Mouse (Mus musculus): ENCODE results near the gene Dus1l. TPM values are rescaled to one million over a fixed set of nuclear protein-coding genes. Genes with fewer than 3 reads are reported as not detected.

Dus1l gene
- polyA plus RNA-seq, 1 experiment: 65.8 TPM

DNA sequence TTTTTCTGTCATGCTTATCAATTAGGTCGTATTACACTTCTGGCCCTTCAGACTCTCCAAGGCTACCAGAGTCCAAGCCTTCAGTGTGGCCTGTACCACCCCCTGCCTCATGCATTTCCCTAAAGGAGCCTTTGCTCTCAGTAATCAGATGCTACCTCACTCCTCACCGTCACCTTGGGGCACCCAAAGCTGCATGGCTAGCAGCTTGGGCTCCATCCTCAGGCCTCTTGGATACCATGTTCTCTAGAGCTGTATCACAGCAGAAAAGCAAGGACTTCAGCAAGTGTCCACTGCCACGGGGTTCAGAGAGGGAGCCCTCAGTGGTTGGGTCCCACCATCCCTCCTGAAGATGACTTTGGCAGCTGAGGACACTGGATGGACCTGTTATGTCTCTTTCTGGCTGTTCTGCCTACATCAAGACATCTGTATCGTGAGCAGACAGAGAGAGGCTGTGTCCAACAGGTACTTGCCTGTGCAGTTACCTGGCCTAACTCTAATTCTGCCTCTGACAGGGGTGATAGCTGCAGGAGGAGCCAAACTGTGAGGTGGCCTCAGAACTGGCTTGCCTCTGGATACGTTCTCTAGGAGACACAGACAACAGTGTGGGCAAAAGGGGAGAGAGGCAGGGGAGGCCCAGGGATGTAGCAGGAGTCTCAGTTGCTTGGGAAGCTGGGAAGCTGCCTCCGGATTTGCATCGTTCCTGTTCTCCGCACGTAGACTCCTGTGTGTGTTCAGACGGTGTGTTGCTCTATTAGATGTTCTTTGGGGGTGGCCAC lies 33.7 kb upstream of the Dus1l start:
- Histone ChIP-seq H3K27ac (ENCODE audit: control insufficient read depth, insufficient read depth, low read length) (no peak overlapping the region), H3K27me3 (ENCODE audit: control insufficient read depth, insufficient read depth, low read length) (no peaks in the 10 kb centered on the region), H3K4me3 (ENCODE audit: control insufficient read depth, insufficient read depth, low read length) (no peak overlapping the region), H3K36me3 (ENCODE audit: control insufficient read depth, insufficient read depth, low read length) (no peaks in the 10 kb centered on the region), H3K4me1 (replicated peaks; ENCODE audit: control insufficient read depth, insufficient read depth, low read length) (peaks cover 13% of the 10 kb centered on the region)
- 96% methylated on average over 10 of the region's 10 CpGs for WGBS
- DNase-seq: no peak
- TF ChIP-seq CTCF (IDR thresholded peaks at IDR 0.05; ENCODE audit: borderline replicate concordance, control insufficient read depth, extremely low read depth, insufficient read depth, low read length, poor library complexity): no peak
- TF ChIP-seq POLR2A (IDR thresholded peaks at IDR 0.05; ENCODE audit: control insufficient read depth, extremely low read depth, insufficient read depth, low read length, poor library complexity): no peak

GRCm38 (mm10) chr11:120828416-120828815 lies 32.2 kb upstream of the Dus1l start:
- H3K27ac ChIP-seq (ENCODE audit: control insufficient read depth, insufficient read depth, low read length): no peak overlapping the region
- no peaks in the 10 kb centered on the region for H3K27me3 ChIP-seq (ENCODE audit: control insufficient read depth, insufficient read depth, low read length)
- no peaks in the 10 kb centered on the region for H3K36me3 ChIP-seq (ENCODE audit: control insufficient read depth, insufficient read depth, low read length)
- 93% methylated on average over 4 of the region's 4 CpGs for WGBS
- H3K4me3 ChIP-seq (ENCODE audit: control insufficient read depth, insufficient read depth, low read length): no peak overlapping the region
- TF ChIP-seq CTCF (IDR thresholded peaks at IDR 0.05; ENCODE audit: borderline replicate concordance, control insufficient read depth, extremely low read depth, insufficient read depth, low read length, poor library complexity): no peak
- TF ChIP-seq POLR2A (IDR thresholded peaks at IDR 0.05; ENCODE audit: control insufficient read depth, extremely low read depth, insufficient read depth, low read length, poor library complexity): no peak
- peaks cover 17% of the 10 kb centered on the region for H3K4me1 ChIP-seq (replicated peaks; ENCODE audit: control insufficient read depth, insufficient read depth, low read length)
- DNase-seq: no peak

DNA sequence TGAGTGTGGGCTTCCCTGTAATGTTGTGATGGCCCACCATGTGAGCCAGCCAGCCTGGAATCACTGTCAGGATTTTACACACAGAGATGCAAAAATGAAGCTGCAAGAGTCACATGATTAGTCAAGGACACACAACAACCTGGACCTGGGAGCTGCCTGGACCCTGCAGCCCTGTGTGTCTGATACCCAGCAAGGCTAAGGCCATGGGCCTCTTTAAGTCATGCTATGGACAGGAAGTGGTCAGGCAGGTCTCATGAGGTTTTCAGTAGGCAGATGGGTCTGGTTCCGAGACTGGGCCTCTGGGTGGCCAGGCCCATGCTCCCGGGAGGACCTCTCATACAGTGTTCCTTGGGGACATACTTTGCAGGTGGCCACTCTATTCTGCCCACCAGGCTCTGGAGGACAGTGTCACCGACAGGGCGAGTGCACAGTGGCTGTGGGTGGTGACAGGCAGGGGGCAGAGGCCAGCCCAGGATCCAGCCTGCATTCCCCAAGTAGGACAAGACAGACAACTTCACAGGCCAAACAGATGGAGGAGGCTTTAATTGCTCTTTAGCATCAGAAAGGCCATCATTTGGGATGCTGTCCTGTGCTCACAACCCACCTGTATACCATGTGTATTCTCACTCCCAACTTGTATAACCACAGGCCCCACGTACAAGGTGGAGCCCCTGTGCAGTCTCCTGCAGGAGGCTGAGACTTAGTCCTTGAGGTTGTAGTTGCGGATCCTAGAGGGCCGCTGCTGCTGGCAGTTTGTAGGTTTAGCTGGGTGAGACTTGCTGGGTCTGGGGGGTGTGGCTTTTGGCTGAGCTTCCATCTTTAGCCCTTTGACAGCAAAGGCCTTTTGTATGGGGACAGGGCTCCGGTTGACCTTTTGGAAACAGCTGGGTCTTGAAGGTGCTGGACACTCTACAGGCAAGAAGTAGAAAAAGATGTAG lies 30.1 kb upstream of the Dus1l start:
- Histone ChIP-seq H3K27me3 (ENCODE audit: control insufficient read depth, insufficient read depth, low read length) (no peaks in the 10 kb centered on the region), H3K36me3 (ENCODE audit: control insufficient read depth, insufficient read depth, low read length) (no peaks in the 10 kb centered on the region), H3K27ac (ENCODE audit: control insufficient read depth, insufficient read depth, low read length) (peak overlapping the region; percentile 28; the same call in 1 of the 2 replicates), H3K4me3 (ENCODE audit: control insufficient read depth, insufficient read depth, low read length) (no peak overlapping the region), H3K4me1 (replicated peaks; ENCODE audit: control insufficient read depth, insufficient read depth, low read length) (peaks cover 30% of the 10 kb centered on the region)
- TF ChIP-seq CTCF (IDR thresholded peaks at IDR 0.05; ENCODE audit: borderline replicate concordance, control insufficient read depth, extremely low read depth, insufficient read depth, low read length, poor library complexity) (no peak), POLR2A (IDR thresholded peaks at IDR 0.05; ENCODE audit: control insufficient read depth, extremely low read depth, insufficient read depth, low read length, poor library complexity) (no peak)
- WGBS: 93% methylated on average over 8 of the region's 8 CpGs
- DNase-seq: no peak

GRCm38 (mm10) chr11:120825289-120825863 lies 29.2 kb upstream of the Dus1l start:
- H3K36me3 ChIP-seq (ENCODE audit: control insufficient read depth, insufficient read depth, low read length): 0 out of 2 replicates have a peak, but pooled peaks cover 1% of the 10 kb centered on the region
- H3K4me3 ChIP-seq (ENCODE audit: control insufficient read depth, insufficient read depth, low read length): no peak overlapping the region
- no peaks in the 10 kb centered on the region for H3K27me3 ChIP-seq (ENCODE audit: control insufficient read depth, insufficient read depth, low read length)
- TF ChIP-seq POLR2A (IDR thresholded peaks at IDR 0.05; ENCODE audit: control insufficient read depth, extremely low read depth, insufficient read depth, low read length, poor library complexity) (no peak), CTCF (IDR thresholded peaks at IDR 0.05; ENCODE audit: borderline replicate concordance, control insufficient read depth, extremely low read depth, insufficient read depth, low read length, poor library complexity) (no peak)
- peak overlapping the region; percentile 38 for H3K27ac ChIP-seq (ENCODE audit: control insufficient read depth, insufficient read depth, low read length)
- 5% methylated on average over 4 of the region's 4 CpGs for WGBS
- peaks cover 30% of the 10 kb centered on the region for H3K4me1 ChIP-seq (replicated peaks; ENCODE audit: control insufficient read depth, insufficient read depth, low read length)
- DNase-seq: peak; percentile 21

DNA sequence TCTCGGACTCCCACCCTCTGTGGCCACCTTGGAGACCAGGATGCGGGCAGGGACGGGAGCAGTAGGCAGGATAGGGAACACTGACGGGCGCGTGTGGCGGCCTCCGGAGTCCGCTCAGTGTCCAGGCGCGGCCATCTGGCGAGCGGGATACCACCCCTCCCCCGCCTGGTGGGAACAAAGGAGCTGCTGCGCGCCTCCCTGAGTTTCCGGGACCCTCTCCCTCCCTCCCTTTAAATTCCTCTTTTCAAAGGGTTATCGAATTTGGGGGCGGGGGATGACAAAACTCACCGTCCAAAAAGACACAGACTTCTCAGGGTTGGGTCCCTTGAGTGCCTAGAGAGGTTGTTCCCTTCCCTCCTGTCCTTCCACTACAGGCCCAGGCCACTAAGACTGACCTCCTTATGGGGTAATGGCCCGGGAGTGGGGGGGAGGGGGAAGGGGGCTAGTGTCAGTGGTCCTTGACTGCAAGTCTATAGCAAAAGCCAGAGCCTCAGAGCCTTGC lies 28.6 kb upstream of the Dus1l start:
- TF ChIP-seq POLR2A (IDR thresholded peaks at IDR 0.05; ENCODE audit: control insufficient read depth, extremely low read depth, insufficient read depth, low read length, poor library complexity) (no peak), CTCF (IDR thresholded peaks at IDR 0.05; ENCODE audit: borderline replicate concordance, control insufficient read depth, extremely low read depth, insufficient read depth, low read length, poor library complexity) (no peak)
- Histone ChIP-seq H3K27me3 (ENCODE audit: control insufficient read depth, insufficient read depth, low read length) (no peaks in the 10 kb centered on the region), H3K27ac (ENCODE audit: control insufficient read depth, insufficient read depth, low read length) (peak overlapping the region; percentile 38), H3K4me1 (replicated peaks; ENCODE audit: control insufficient read depth, insufficient read depth, low read length) (peaks cover 30% of the 10 kb centered on the region), H3K4me3 (ENCODE audit: control insufficient read depth, insufficient read depth, low read length) (peak overlapping the region; percentile 78), H3K36me3 (ENCODE audit: control insufficient read depth, insufficient read depth, low read length) (peaks cover 6% of the 10 kb centered on the region; the same call in 1 of the 2 replicates)
- 0% methylated on average over 21 of the region's 21 CpGs for WGBS
- no peak for DNase-seq
